Mouse (Mus musculus) adrenal gland, adult 18-20 months (tissue): ENCODE data around the gene Tet1. TPM values are rescaled to one million over a fixed set of nuclear protein-coding genes. Genes with fewer than 3 reads are reported as not detected.
"Not testable (repeated sequence)": the region's sequence is repeated elsewhere in the genome, so short reads cannot be mapped to it uniquely, and the experiment has no call there.

Experiments
- DNase-seq, 2 experiments: peaks; one replicate each; pipeline ENCODE4 v3.0.0; 2021 to 2022; ENCODE audit warnings: low spot score in 2 of 2
- long read RNA-seq, 2 experiments: library from polyadenylated mRNA; stranded (forward); transcript quantifications; one replicate each; pipeline ENCODE4 v2.0.0; 2021
- total RNA-seq, 2 experiments: library from RNA; stranded (reverse); gene quantifications; 1 replicate in 1 of 2; 2 replicates in 1 of 2; pipeline ENCODE4 v1.2.3; 2021

Tet1 gene
- 1 to 10 TPM; 1.4 to 1.7 TPM for total RNA-seq
- long read RNA-seq, experiment 1: 0 reads
- long read RNA-seq, experiment 2: 0 reads

DNA sequence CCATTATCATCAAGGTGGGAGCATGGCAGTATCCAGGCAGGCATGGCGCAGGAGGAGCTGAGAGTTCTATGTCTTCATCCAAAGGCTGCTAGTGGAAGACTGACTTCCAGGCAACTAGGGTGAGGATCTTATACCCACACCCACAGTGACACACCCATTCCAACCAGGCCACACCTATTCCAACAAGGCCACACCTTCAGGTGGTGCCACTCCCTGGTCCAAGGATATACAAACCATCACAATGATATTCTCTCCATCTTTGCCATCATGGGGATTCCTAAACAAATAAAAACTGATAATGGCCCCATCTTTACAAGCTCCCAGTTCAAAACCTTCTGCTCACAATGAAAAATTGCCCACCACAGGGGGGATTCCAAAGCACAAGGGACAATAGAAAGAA, at the start of gene Tet1:
TSS of gene Tet1 (minus strand) at position 101 of the 400 bp plus-strand sequence.
- not testable (repeated sequence) for DNase-seq

DNA sequence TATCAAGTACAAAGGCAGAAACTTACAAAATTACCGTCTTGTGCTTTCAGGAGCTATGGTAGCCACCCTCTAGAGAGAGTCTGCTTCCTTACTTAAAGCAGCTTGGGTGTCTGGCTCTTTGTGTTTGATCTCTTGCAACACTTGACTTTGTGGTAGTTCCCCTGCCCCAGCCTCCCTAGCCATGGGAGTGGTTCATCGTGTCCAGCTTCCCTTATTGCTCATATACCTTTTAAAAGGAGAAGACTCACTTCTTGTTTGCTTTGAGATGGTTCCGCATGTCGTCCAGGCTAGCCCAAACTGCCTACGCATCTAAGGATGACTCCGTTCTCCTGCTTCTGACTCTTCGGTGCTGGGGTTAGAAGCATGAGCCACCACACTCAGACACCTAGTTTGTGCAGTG, 39.8 kb upstream of the Tet1 start:
- no peak for DNase-seq

GRCm38 (mm10) chr10:62946738-62947471, 38.1 kb upstream of the Tet1 start, which contains the start of gene Dna2:
Dna2 (plus strand) TSS chr10:62947026.
- peak; percentile 72 to 73 for DNase-seq

DNA sequence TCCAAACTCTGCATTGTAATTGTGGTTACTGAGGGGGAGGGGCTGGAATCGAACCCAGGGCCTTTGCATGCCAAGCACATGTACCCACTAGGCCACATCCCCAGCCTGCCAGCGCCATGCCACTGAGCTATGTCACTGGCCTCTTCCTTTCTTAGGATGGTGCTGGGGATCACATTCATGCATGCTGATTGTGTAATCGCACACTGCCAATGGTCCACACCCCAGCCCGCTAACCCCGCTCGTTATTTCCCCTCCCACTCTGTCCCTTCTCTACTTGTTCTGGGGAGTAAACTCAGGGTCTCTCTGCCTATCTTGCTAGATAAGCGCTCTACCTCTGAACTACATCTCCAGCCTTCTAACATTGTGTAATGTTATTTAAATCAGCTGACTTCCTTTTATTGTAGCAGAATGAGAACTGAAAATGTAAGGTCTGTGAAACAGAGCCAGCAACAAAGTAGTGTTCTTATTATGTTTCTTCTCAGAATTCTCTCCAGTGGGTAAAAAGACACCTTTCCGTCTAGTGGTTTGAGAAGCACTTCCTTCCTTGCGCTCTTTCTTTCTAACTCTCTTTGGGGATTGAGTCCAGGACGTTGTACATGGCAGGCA, 36.3 kb upstream of the Tet1 start:
- DNase-seq: no peak

GRCm38 (mm10) chr10:62932381-62932780, 23.6 kb upstream of the Tet1 start:
- no peak for DNase-seq

- DNase-seq: no peak
These were observed 15.4 kb upstream of the Tet1 start for GRCm38 (mm10) chr10:62924096-62924635.

GRCm38 (mm10) chr10:62920766-62921156, 12.0 kb upstream of the Tet1 start:
- no peak for DNase-seq

GRCm38 (mm10) chr10:62919925-62920765, 11.3 kb upstream of the Tet1 start, which contains the start of gene Slc25a16:
Slc25a16 (plus strand) TSS chr10:62920633.
- DNase-seq: peak; percentile 94 to 95

DNA sequence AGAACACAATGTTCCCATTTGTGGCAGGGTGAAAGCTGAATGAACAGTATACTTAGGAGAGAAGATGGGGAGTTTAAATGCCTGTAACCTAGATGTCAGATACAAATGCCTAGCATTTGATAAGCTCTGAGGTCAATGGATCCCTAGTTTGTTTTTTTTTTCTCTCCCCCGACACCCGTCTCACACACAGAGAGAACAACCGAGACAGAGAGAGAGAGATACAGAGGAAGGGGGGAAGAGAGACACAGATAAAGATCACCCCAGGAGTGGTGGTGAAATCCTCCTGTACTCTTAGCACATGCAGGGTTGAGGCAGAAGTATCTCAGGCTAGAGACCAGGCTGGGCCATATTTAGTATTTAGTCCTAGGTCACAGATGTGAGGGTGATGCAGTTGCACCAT, 10.2 kb upstream of the Tet1 start:
- DNase-seq: no peak

DNA sequence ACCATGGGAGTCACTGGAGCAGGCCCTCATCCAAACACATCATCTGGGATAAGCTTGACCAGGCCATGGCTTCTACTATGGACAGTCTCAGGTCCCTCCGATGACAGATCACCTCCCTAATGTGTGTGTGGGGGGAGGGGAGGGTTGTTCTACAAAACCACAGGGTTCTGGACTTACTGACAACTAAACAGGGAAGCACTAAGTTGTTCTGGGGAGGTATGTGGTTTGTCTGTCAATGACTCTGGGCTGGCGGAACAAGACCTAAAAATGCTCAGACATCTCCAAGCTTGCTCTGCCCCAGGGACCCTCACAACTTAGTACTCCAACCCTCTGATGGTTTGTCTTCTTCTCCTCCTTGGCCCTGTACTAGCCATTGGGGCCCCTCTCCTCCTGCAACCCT, 2.3 kb upstream of the Tet1 start:
- no peak for DNase-seq

DNA sequence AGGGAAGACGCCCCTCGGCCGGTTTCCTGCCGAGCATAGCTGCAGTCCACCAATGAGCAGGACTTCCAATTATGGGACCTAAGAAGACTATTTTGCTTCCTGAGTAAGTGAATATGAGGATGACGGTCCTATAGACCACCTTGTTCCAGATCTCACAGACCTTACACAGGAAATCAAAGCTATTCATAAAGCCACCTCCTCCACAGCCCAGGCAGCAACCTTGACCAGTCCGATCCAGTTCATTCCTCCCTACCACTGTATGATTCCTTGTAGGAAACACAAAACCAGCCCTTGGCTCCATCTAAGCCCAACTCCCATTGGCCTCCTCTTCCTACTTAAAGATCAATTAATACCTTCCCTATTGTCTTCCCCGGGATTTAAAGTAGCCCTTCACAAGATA, 2.5 kb downstream of the Tet1 start:
- DNase-seq: no peak

DNA sequence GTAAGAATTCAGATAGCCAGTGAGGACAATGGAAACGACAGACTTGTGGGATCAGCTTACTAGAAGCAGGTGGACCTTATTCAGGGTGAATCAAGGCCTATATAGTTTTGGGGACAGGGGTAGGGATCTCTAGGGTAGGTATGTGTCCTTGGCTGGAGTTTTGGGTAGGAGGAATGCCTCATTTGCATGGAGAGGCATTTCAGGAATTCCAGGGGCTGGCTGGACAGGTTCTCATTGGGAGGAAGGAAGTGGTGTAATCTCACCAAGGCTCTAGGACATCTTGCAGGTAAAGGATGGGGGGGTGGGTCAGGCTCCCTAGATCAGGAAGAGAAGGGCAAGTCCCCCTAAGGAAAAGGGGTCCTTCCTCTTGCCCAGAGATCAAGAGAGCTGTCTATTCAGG, 6.0 kb downstream of the Tet1 start:
- no peak for DNase-seq

- no peak for DNase-seq
These were observed 7.0 kb downstream of the Tet1 start for GRCm38 (mm10) chr10:62901826-62902225.

DNA sequence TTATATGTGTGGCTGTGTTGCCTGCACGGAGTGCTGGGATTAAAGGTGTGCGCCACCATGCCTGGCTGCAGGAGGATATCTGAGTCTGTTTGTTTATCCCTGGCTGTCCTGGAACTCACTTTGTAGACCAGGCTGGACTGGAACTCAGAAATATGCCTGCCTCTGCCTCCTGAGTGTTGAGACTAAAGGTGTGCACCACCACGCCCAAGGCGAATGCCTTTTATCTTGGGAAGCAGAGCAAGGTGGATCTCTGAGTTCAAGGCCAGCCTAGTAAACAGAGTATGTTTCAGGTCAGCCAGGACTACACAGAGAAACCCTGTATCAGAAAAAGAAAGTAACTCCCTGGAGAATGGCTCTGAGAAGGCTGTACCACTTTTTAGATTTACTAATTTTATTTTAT, 8.7 kb downstream of the Tet1 start:
- DNase-seq: no peak

DNA sequence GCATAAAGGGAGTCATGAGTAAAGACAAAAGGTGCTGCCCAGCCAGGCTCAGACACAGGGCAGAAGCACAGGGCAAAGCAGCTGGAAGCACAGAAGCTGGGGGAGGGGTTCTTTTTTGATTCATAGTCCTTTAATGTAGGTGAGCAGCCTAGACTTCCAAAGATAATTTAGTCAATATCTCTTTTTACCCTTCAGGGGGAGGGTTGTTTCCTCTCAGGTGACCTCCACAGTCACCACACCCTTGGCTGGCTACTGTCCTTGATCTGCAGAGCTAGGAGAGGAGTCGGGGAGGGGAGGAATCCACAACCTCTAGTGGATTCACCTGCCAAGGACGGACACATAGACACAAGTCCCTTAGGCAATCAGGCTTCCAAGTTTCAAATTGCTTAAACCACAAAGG, 10.7 kb downstream of the Tet1 start:
- DNase-seq: no peak

DNA sequence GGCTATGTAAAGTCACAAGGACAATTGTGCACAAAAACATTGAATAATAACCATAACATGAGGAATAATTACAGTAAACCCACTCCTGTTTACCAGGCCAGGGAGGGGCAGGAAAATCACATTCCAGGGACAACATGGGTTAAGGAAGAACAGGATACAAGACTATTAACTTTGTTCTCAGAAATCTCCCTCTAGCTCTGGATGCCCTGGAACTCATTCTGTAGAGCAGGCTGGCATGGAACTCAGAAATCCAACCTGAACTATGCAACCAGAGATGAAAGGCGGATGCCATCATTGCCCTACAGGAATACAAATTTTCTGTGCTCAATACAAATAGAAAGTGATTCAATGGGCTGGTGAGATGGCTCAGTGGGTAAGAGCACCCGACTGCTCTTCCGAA, 11.4 kb downstream of the Tet1 start:
- DNase-seq: no peak

- no peak for DNase-seq
These were observed 12.0 kb downstream of the Tet1 start for GRCm38 (mm10) chr10:62896774-62897173.

DNA sequence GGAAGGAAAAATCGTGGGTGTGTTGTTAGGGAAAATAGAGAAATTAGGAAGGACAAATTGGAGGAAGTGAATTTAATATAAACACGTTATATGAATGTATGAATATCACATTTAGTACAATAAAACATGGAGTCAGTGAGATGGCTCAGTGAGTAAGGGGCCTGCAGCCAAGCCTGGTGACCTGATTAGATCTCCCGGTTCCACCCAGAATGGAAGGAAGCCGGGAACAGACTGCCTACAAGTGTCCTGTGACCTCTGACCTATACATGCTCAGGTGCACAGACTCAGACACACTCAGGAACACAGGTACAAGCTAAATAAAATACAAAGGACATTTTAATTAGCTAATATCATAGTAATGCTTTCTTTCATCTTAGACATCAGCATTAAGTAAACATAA, 12.8 kb downstream of the Tet1 start:
- DNase-seq: no peak

DNA sequence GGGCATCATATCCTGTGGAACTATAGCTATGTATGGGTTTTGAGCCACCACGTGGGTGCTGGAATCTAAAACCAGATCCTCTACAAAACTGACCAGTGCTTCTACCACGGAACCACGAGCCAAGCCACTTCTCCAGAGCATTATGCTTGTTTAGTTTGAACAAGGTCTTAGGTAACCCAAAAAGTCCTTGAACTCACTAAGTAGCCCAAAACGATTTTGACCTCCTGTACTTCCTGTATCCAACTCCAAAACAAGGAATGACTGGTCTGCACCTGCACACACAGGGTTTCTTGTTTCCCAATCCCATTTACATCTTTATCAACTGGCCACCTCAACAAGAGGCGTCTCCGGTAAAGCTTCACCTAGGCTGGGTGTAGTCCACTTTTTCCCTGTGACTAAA, 13.4 kb downstream of the Tet1 start:
- DNase-seq: no peak

DNA sequence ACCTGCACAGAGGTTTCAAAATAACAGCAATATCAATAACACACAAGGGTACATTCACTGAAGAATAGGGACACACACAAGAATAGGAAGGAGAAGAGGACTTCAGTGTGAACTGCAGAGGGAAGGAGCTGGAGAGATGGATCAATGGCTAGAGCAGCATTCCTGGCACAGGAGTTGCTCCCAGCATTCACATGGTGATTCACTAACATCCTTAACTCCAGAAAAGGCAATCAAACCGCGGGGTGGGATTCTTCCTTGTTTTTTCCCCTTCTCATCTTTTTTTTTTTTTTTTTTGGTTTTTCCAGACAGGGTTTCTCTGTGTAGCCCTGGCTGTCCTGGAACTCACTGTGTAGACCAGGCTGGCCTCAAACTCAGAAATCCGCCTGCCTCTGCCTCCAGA, 14.3 kb downstream of the Tet1 start:
- no peak for DNase-seq

DNA sequence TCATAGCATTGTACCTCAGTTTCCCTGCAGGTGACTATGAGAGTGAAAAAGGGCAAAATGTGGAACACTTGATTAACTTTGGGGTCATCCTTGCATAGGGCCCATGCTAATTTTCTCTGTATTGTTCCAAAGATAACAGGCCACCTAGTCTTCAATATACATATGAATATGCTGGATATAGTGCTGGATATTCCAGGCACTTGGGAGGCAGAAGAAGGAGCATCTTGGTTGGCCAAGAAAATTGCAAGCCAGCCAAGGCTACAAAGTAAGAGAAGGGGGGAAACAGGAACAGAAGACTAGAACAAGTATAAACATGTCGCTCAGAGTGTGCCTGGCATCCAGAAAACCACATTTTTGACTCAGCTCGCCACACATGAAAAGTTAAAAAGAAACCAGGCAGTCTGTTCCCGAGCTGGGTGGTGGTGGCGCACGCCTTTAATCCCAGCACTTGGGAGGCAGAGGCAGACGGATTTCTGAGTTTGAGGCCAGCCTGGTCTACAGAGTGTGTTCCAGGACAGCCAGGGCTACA, 15.4 kb downstream of the Tet1 start:
- no peak for DNase-seq
